Mouse (Mus musculus): ENCODE measurements around the gene 2510039O18Rik. TPM values are rescaled to one million over a fixed set of nuclear protein-coding genes. Genes with fewer than 3 reads are reported as not detected.

Gene 2510039O18Rik
- total and polyA plus RNA-seq, 3 experiments: 23.9 to 32.8 (median 27.9) TPM

- no peak for TF ChIP-seq UBTF (IDR thresholded peaks at IDR 0.05; ENCODE audit: low read depth, low read length)
- TF ChIP-seq KAT2A (IDR thresholded peaks at IDR 0.05; ENCODE audit: insufficient replicate concordance, low read length): no peak
- no peak for TF ChIP-seq ETS1 (conservative IDR thresholded peaks at IDR 0.05; ENCODE audit: low read depth, low read length)
- TF ChIP-seq ZMIZ1 (IDR thresholded peaks at IDR 0.05; ENCODE audit: low read depth, low read length): no peak
- no peak for TF ChIP-seq MAZ (IDR thresholded peaks at IDR 0.05; ENCODE audit: low read depth, low read length)
- TF ChIP-seq GABPA (IDR thresholded peaks at IDR 0.05; ENCODE audit: insufficient replicate concordance, low read depth, low read length): no peak
- TF ChIP-seq USF1 (IDR thresholded peaks at IDR 0.05; ENCODE audit: low read depth, low read length): no peak
- no peak for TF ChIP-seq ZC3H11A (IDR thresholded peaks at IDR 0.05; ENCODE audit: low read depth, low read length)
- TF ChIP-seq ZNF384 (IDR thresholded peaks at IDR 0.05; ENCODE audit: low read depth, low read length): no peak
- TF ChIP-seq CHD2 (IDR thresholded peaks at IDR 0.05; ENCODE audit: low read length): no peak
- no peak for TF ChIP-seq USF2 (conservative IDR thresholded peaks at IDR 0.05; ENCODE audit: low read depth, low read length)
- TF ChIP-seq NRF1 (IDR thresholded peaks at IDR 0.05; ENCODE audit: low read depth, low read length): no peak
- no peak for TF ChIP-seq POLR2AphosphoS2 (IDR thresholded peaks at IDR 0.05; ENCODE audit: low read depth, low read length)
- no peak for TF ChIP-seq HCFC1 (IDR thresholded peaks at IDR 0.05; ENCODE audit: low read depth, low read length)
- TF ChIP-seq BHLHE40 (IDR thresholded peaks at IDR 0.05; ENCODE audit: low read depth, low read length): no peak
- no peak for TF ChIP-seq IRF4 (IDR thresholded peaks at IDR 0.05; ENCODE audit: low read depth, low read length)
- no peak for TF ChIP-seq EP300 (IDR thresholded peaks at IDR 0.05; ENCODE audit: low read length)
- TF ChIP-seq TCF12 (IDR thresholded peaks at IDR 0.05; ENCODE audit: low read depth, low read length): no peak
- no peak for TF ChIP-seq SMC3 (IDR thresholded peaks at IDR 0.05; ENCODE audit: low read depth, low read length)
- TF ChIP-seq PAX5 (IDR thresholded peaks at IDR 0.05; ENCODE audit: low read length): no peak
- in situ Hi-C loops (cut with MboI; ENCODE audit: low pct_ligation_motif_present, low pct_unique_long_range_greater_than_20kb, low sequenced_read_pairs) (no loop called here), dilution Hi-C loops (cut with MboI; ENCODE audit: extremely low pct_ligation_motif_present, extremely low pct_unique_long_range_greater_than_20kb, low sequenced_read_pairs) (no loop called here)
- peaks cover 6 to 20% of the 10 kb centered on the region in 2 experiments for H3K36me3 ChIP-seq (replicated peaks in 1 of 2; ENCODE audit: control insufficient read depth in 1 of 2, insufficient read depth in 1 of 2, low read length in 1 of 2)
- no peak overlapping the region for H3K4me2 ChIP-seq (ENCODE audit: insufficient read depth, low read depth, poor library complexity, severe bottlenecking)
- peaks cover 12% of the 10 kb centered on the region for H3K27me3 ChIP-seq (replicated peaks)
- no peaks in the 10 kb centered on the region for H3K9me3 ChIP-seq (replicated peaks; ENCODE audit: low read length)
- peaks cover 10 to 15% of the 10 kb centered on the region in 2 experiments for H3K4me1 ChIP-seq (ENCODE audit: control insufficient read depth in 1 of 2, insufficient read depth in 2 of 2)
- DNase-seq (ENCODE audit: extremely low read depth): no peak
- H3K4me3 ChIP-seq (replicated peaks in 1 of 3; ENCODE audit: low read depth in 2 of 3, low read length in 2 of 3, poor library complexity in 1 of 3): no peak overlapping the region
- peaks cover 4% of the 10 kb centered on the region; the same call in 1 of the 2 replicates for H3K79me2 ChIP-seq (replicated peaks; ENCODE audit: control insufficient read depth, extremely low read depth, insufficient read depth, poor library complexity, severe bottlenecking)
- H3K27ac ChIP-seq (ENCODE audit: insufficient read depth, low read depth): no peak overlapping the region
- no peak overlapping the region for H3K9ac ChIP-seq (ENCODE audit: insufficient read depth, low read depth)
Observed at GRCm38 (mm10) chr4:147906230-147906629, 34.5 kb upstream of the 2510039O18Rik start.

DNA sequence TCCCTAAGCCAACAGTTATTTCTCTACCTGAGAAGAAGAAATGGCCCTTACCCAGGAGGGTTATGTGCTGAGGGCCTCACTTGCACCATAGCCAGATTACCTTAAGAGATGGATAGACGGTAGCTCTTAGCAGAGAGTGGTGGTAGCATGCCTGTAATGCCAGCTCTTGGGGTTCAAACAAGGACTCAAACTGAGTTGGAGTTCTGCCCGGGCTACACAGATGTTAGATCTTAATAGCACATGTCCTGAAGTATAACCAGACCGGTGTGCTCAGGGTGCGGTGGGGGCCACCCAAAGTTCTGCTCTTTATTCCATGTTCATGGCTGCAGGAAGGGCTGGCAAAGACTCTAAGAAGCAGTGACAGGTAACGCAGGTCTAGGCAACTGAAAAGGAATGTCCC lies 31.2 kb upstream of the 2510039O18Rik start:
- in situ Hi-C loops (cut with MboI; ENCODE audit: low pct_ligation_motif_present, low pct_unique_long_range_greater_than_20kb, low sequenced_read_pairs): no loop called here
- H3K27ac ChIP-seq (ENCODE audit: insufficient read depth, low read depth): no peak overlapping the region
- H3K9me3 ChIP-seq (replicated peaks; ENCODE audit: low read length): no peaks in the 10 kb centered on the region
- peaks cover 3 to 5% of the 10 kb centered on the region in 2 experiments; a peak in 3 of 4 replicates for H3K4me1 ChIP-seq (ENCODE audit: control insufficient read depth in 1 of 2, insufficient read depth in 2 of 2)
- H3K9ac ChIP-seq (ENCODE audit: insufficient read depth, low read depth): no peak overlapping the region
- no peak overlapping the region for H3K4me2 ChIP-seq (ENCODE audit: insufficient read depth, low read depth, poor library complexity, severe bottlenecking)
- no peaks in the 10 kb centered on the region for H3K36me3 ChIP-seq (replicated peaks in 1 of 2; ENCODE audit: control insufficient read depth in 1 of 2, insufficient read depth in 1 of 2, low read length in 1 of 2)
- no peak overlapping the region for H3K4me3 ChIP-seq (replicated peaks in 1 of 3; ENCODE audit: low read depth in 2 of 3, low read length in 2 of 3, poor library complexity in 1 of 3)
- peaks cover 13% of the 10 kb centered on the region for H3K27me3 ChIP-seq (replicated peaks)
- H3K79me2 ChIP-seq (replicated peaks; ENCODE audit: control insufficient read depth, extremely low read depth, insufficient read depth, poor library complexity, severe bottlenecking): no peaks in the 10 kb centered on the region
- TF ChIP-seq JUND (conservative IDR thresholded peaks at IDR 0.05; ENCODE audit: low read depth, low read length): no peak
- no peak for TF ChIP-seq RAD21 (IDR thresholded peaks at IDR 0.05; ENCODE audit: low read depth, low read length)
- no peak for DNase-seq (ENCODE audit: extremely low read depth)
- dilution Hi-C loops (cut with MboI; ENCODE audit: extremely low pct_ligation_motif_present, extremely low pct_unique_long_range_greater_than_20kb, low sequenced_read_pairs): no loop called here

All from CH12.LX (cell line).